In the genomic region with DNA sequence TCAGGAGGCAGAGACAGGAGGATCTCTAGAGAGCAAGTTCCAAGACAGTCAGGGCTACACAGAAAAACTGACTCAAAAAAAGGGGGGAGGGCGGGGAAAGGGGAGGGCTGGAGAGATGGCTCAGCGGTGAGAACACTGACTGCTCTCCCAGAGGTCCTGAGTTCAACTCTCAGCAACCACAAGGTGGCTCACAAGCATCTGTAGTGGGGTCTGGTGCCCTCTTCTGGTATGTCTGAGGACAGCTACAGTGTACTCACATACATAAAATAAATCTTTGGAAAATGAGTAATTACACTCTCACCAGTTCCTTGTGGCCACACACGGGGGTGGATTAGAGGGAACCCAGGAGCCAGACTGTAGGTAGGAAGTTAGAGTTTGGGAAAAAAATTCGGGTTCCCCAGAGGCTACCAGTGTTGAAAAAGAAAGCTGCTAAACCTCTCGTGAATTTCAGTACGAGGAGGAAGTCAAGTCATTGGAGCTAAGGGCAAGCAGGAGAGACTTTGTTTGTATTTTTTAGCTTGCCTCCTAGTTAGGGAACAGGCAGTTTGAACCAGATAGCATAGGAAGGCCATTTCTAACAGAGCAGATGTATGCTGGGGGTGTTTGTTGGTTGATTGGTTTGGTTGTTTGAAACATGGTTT, we compare ENCODE assay signal across 11 mouse cellular contexts. TPM values are rescaled to one million over a fixed set of nuclear protein-coding genes. Genes with fewer than 3 reads are reported as not detected.
DNase-seq lines count a peak whose midpoint lies in the region; ATAC-seq lines count a peak whose summit lies in the region.
"Had no signal": no experiment of that assay in that cellular context is flagged by ENCODE, and none has a peak within 500 bp of the region (broad histone marks: within the 10 kb centered on the region; RNA-seq: fewer than 3 reads in every experiment).

No protein-coding gene starts in this region.

- H3K36me3 ChIP-seq in heart, embryonic 11.5 days (ENCODE audit: control insufficient read depth, insufficient read depth, low read length), result 0 out of 2 replicates have a peak, but pooled peaks cover 2% of the 10 kb centered on the region

- no peak overlapping the region for H3K9ac ChIP-seq in heart, embryonic 11.5 days (ENCODE audit: low read depth, low read length)
- H3K9ac ChIP-seq: heart, embryonic 15.5 days had no signal

- H3K4me3 ChIP-seq in heart, embryonic 11.5 days (ENCODE audit: low read depth, low read length), result no peak overlapping the region
- H3K4me3 ChIP-seq: heart, embryonic 15.5 days; midbrain, embryonic 10.5 days had no signal

- H3K4me1 ChIP-seq in heart, embryonic 11.5 days (ENCODE audit: control insufficient read depth, insufficient read depth, low read length), result peaks cover 42% of the 10 kb centered on the region

- intact Hi-C loops in left cerebral cortex, postnatal 25 days (cut with DNase I), result loop anchor here (2.0 to 5.0 kb wide), 2 partner anchors 60 to 139 kb away; no protein-coding TSS in a partner anchor

- DNase-seq in heart, adult 11 months, result peak; percentile 86
- peak; percentile 40 to 49 for DNase-seq in spleen, postnatal 36 days (ENCODE audit: low spot score in 2 of 2)
- DNase-seq in spleen, postnatal 14 days (ENCODE audit: low spot score in 2 of 2), result no peak
- peak; percentile 80 for DNase-seq in induced T-regulatory cell, adult 2 months (ENCODE audit: low read depth)
- DNase-seq in thymus, postnatal 4 days, result peak; percentile 58
- no peak for DNase-seq in left cerebral cortex, postnatal 25 days (ENCODE audit: low spot score in 2 of 2)
- no peak for DNase-seq in neural tube, embryonic 10.5 days (ENCODE audit: extremely low spot score, low spot score)
- DNase-seq: kidney, postnatal 4 days had no signal

- ATAC-seq in heart, embryonic 11.5 days (replicated peaks; ENCODE audit: insufficient number of reproducible peaks, low FRiP score, low TSS enrichment), result no peak

- no peak overlapping the region for H3K4me2 ChIP-seq in heart, embryonic 11.5 days
- H3K4me2 ChIP-seq: heart, embryonic 15.5 days had no signal

- H3K9me3 ChIP-seq in heart, embryonic 11.5 days (replicated peaks; ENCODE audit: control insufficient read depth, low read length), result no peaks in the 10 kb centered on the region

- H3K27me3 ChIP-seq in heart, embryonic 11.5 days (ENCODE audit: control insufficient read depth, insufficient read depth, low read length), result no peaks in the 10 kb centered on the region
- H3K27me3 ChIP-seq: heart, embryonic 15.5 days had no signal

- H3K27ac ChIP-seq in heart, embryonic 11.5 days (ENCODE audit: low read depth, low read length), result no peak overlapping the region
- H3K27ac ChIP-seq: midbrain, embryonic 10.5 days had no signal

- WGBS in heart, embryonic 11.5 days (ENCODE audit: insufficient replicate concordance), result 69% methylated on average over 6 of the region's 6 CpGs

RNA-seq across cellular contexts. Expression of a gene that starts 9.8 kb away (rescaled TPM):
- polyA plus RNA-seq in heart, embryonic 11.5 days (2014; fragmentation: Nextera tagmentation; extraction: Ambion mirVana), result 1,458 and 1,495 TPM in 2 replicates
- total RNA-seq in left cerebral cortex, postnatal 25 days (2021), result 1,000 to 10,000 TPM; 1,565 to 1,601 TPM

RNA-seq across cellular contexts. Expression of a gene that starts 16.6 kb away (rescaled TPM):
- polyA plus RNA-seq in heart, embryonic 11.5 days (2014; fragmentation: Nextera tagmentation; extraction: Ambion mirVana), result 52.7 and 61.2 TPM in 2 replicates
- total RNA-seq in left cerebral cortex, postnatal 25 days (2021), result 10 to 100 TPM; 16.8 to 18.8 TPM

RNA-seq across cellular contexts. Expression of a gene that starts 19.1 kb away (rescaled TPM):
- polyA plus RNA-seq in heart, embryonic 11.5 days (2014; fragmentation: Nextera tagmentation; extraction: Ambion mirVana), result 1.4 TPM in 1 of 2 replicates, not detected in the other
- not detected for total RNA-seq in left cerebral cortex, postnatal 25 days (2021)

RNA-seq across cellular contexts. Expression of a gene that starts 19.2 kb away (rescaled TPM):
- polyA plus RNA-seq in heart, embryonic 11.5 days (2014; fragmentation: Nextera tagmentation; extraction: Ambion mirVana), result 87.2 and 91.0 TPM in 2 replicates
- 10 to 100 TPM; 30.3 to 32.2 TPM for total RNA-seq in left cerebral cortex, postnatal 25 days (2021)

RNA-seq across cellular contexts. Expression of a gene that starts 27.3 kb away (rescaled TPM):
- polyA plus RNA-seq in heart, embryonic 11.5 days (2014; fragmentation: Nextera tagmentation; extraction: Ambion mirVana), result 2.4 TPM in 2 replicates
- total RNA-seq in left cerebral cortex, postnatal 25 days (2021), result 1 to 10 TPM; 1.6 to 2.0 TPM

Comparison
In these comparisons a context has a peak if more than half of its experiments do, and no peak if none do; other contexts are left out.
1. DNase-seq: peak in heart, adult 11 months (single experiment), spleen, postnatal 36 days (2 of 2), induced T-regulatory cell, adult 2 months (single experiment) and thymus, postnatal 4 days (single experiment); none in spleen, postnatal 14 days (0 of 2), left cerebral cortex, postnatal 25 days (0 of 2) and neural tube, embryonic 10.5 days (single experiment).